Mouse (Mus musculus) limb, embryonic 11.5 days (tissue): ENCODE data around the gene Gm10762. TPM values are rescaled to one million over a fixed set of nuclear protein-coding genes. Genes with fewer than 3 reads are reported as not detected.
"Not testable (repeated sequence)": the region's sequence is repeated elsewhere in the genome, so short reads cannot be mapped to it uniquely, and the experiment has no call there.

Experiments used
- ATAC-seq: fragments of 200-750 bp; cut with Nextera tagmentation; 2 replicates; pipeline ENCODE4 v1.8.0; 2017; ENCODE audit warnings: low read depth; ENCODE audit not compliant: insufficient number of reproducible peaks, low FRiP score, low TSS enrichment
- DNase-seq: peaks from one replicate; pipeline ENCODE4 v3.0.0-alpha.2; 2015; ENCODE audit warnings: low spot score
- H3K27ac ChIP-seq: fragments of 300-500 bp; sonication (generic); replicated peaks from 2 replicates; pipeline ENCODE4 v1.5.1; 2014; ENCODE audit warnings: low read depth, mild to moderate bottlenecking, low read length
- H3K27me3 ChIP-seq: fragments of 300-500 bp; sonication (generic); 2 replicates; pipeline ENCODE4 v1.6.1; 2014; ENCODE audit warnings: mild to moderate bottlenecking, low read length, mixed read lengths; ENCODE audit not compliant: control insufficient read depth, insufficient read depth
- H3K36me3 ChIP-seq: fragments of 300-500 bp; sonication (generic); 2 replicates; pipeline ENCODE4 v1.6.1; 2014; ENCODE audit warnings: mild to moderate bottlenecking, low read length, moderate library complexity, mixed read lengths; ENCODE audit not compliant: control insufficient read depth, insufficient read depth
- H3K4me1 ChIP-seq: fragments of 300-500 bp; sonication (generic); 2 replicates; pipeline ENCODE4 v1.6.1; 2014; ENCODE audit warnings: low read length, mixed read lengths; ENCODE audit not compliant: control insufficient read depth, insufficient read depth
- H3K4me2 ChIP-seq: fragments of 300-500 bp; sonication (generic); 2 replicates; pipeline ENCODE4 v1.6.1; 2014; ENCODE audit warnings: low read depth, mild to moderate bottlenecking, moderate library complexity; ENCODE audit not compliant: severe bottlenecking
- H3K4me3 ChIP-seq: fragments of 300-500 bp; sonication (generic); 2 replicates; pipeline ENCODE4 v1.5.1; 2014; ENCODE audit warnings: low read depth, low read length
- H3K9ac ChIP-seq: fragments of 300-500 bp; sonication (generic); 2 replicates; pipeline ENCODE4 v1.6.1; 2014; ENCODE audit warnings: mild to moderate bottlenecking, low read length
- H3K9me3 ChIP-seq: fragments of 300-500 bp; sonication (generic); 2 replicates; pipeline ENCODE4 v1.6.1; 2016; ENCODE audit warnings: low read length; ENCODE audit not compliant: control insufficient read depth
- WGBS: fragments of 180-500 bp; shearing (Covaris S2); extraction: QIAGEN DNeasy Blood & Tissue Kit; methylation state at CpG from one replicate; pipeline ENCODE4 v1.1.7; 2014; 5-methylcytosine and 5-hydroxymethylcytosine counted together
- polyA plus RNA-seq: library from polyadenylated mRNA; unstranded; fragments of >200 nt; fragmentation: Nextera tagmentation; extraction: Ambion mirVana; gene quantifications from 2 replicates; pipeline ENCODE4 v1.2.1, GENCODE M21; 2014

Gene Gm10762
- polyA plus RNA-seq = 23.4 and 23.7 TPM in 2 replicates

DNA sequence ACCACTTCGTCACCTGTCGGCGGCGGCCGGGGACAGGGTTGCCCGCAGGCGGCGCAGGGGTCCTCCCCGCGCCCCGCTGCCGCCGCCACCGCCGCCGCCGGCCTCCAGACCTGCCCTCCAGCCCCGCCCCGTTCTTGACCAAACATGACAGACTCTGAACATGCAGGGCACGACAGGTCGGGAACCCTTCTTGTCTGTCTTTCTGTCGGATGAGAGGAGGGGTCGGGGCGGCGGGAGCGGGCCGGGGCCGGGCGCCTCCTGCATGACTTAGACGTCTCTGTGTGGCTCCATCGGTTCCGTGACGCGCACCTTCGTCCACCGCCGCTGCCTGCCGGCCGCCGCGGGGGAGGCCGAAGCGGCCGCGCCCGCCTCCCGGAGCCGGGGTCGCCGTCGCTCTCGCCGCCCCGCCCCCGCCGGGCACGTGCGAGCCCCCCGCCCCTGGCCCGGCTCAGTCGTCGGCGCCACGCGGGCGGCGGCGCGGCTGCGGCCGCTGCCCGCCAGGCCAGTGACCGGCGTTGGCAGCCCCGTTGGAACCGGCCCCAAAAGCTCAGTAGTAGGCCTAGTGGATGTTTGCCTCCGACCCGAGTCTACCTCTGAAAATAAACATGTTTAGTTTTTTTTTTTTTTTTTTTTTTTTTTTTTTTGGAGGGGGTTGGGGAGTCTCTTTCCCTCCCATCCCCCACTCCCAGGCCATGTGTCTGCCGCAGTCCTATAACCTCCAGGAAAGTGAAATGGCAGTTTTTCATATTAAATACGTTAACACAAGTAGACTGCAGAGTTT is at the start of gene Gm10762:
Gene Gm10762, minus strand, starts transcription at position 65 of the 781 bp plus-strand sequence.
- ATAC-seq (peak; percentile 80), DNase-seq (peak; percentile 87)
- Histone ChIP-seq H3K36me3 (no peaks in the 10 kb centered on the region), H3K4me3 (peak within 1 kb of the TSS; percentile 84), H3K4me1 (0 out of 2 replicates have a peak, but pooled peaks cover 2% of the 10 kb centered on the region), H3K27ac (peak within 1 kb of the TSS; percentile 100), H3K27me3 (no peaks in the 10 kb centered on the region), H3K9ac (peak within 1 kb of the TSS; percentile 100), H3K4me2 (peak within 1 kb of the TSS; percentile 71), H3K9me3 (no peaks in the 10 kb centered on the region)
- under 1% methylated on average over 72 of the region's 80 CpGs for WGBS

DNA sequence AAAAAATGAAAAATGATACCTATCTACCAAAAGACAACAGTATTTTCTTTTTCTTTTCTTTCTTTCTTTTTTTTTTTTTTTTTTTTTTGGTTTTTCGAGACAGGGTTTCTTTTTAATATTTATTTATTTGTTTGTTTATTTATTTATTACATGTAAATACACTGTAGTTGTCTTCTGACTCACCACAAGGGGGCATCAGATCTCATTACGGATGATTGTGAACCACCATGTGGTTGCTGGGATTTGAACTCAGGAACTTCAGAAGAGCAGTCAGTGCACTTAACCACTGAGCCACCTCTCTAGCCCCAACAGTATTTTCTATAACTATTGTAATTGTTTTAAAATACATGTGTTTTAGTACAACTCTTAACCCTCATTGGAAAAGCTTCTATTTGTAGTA is 41.3 kb upstream of the Gm10762 start:
- not testable (repeated sequence) for DNase-seq, H3K36me3 ChIP-seq, H3K27me3 ChIP-seq, H3K4me2 ChIP-seq, H3K4me3 ChIP-seq, ATAC-seq, H3K9ac ChIP-seq, H3K27ac ChIP-seq, H3K4me1 ChIP-seq, H3K9me3 ChIP-seq
- WGBS = 72% methylated on average over 2 of the region's 2 CpGs

DNA sequence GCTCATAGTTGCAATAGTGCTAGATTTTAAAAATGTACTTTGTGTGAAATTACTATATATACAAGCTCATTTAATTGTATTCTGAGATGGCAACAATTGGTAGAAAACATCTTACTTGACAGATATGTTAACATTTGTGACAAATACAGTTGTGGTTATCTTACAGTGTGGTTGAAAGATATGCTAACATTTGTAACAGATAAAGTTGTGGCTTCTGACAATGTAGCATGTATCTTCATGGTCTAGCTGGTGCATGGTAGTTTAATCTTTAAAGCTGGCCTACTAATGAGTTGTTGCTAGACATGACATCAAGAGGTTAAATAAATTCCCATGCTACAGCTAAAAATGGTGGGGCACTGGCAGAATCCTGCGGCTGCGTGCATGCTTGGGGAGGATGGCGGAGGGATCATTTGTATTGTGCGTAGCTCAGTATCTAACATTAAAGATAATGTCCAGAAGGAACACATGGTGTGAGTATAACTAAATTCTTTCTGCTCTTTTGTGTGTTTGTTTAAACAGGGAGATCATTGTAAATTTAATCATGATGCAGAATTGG is 38.7 kb upstream of the Gm10762 start:
- Histone ChIP-seq H3K27ac (no peak overlapping the region), H3K9ac (no peak overlapping the region), H3K9me3 (no peaks in the 10 kb centered on the region), H3K4me1 (no peaks in the 10 kb centered on the region), H3K27me3 (no peaks in the 10 kb centered on the region), H3K36me3 (no peaks in the 10 kb centered on the region), H3K4me3 (no peak overlapping the region), H3K4me2 (no peak overlapping the region)
- 78% methylated on average over 4 of the region's 4 CpGs for WGBS
- DNase-seq (no peak), ATAC-seq (no peak)

DNA sequence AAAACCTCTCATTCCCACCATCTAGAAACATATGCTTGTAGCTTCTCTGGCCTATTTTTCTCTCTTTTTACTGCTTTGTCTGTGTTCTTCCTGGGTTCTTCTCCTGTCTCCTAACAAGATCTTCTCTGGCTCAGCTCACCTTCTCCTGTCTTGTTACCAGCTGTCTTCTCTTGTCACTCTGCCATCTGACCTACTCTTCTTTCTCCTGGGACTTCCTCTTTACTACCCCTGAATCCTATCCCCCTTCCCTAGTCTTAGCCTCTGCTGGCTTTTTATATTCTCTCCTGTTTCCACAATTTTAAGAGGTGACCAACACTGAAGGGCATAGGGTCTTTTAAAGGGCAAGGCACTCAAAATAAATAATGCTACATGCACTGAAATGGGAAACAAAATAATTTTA is 37.3 kb upstream of the Gm10762 start:
- no peak overlapping the region for H3K27ac ChIP-seq
- ATAC-seq (no peak), DNase-seq (no peak)
- H3K9me3 ChIP-seq = no peaks in the 10 kb centered on the region
- H3K9ac ChIP-seq = no peak overlapping the region
- no peak overlapping the region for H3K4me3 ChIP-seq
- no peak overlapping the region for H3K4me2 ChIP-seq
- H3K4me1 ChIP-seq = no peaks in the 10 kb centered on the region
- no peaks in the 10 kb centered on the region for H3K36me3 ChIP-seq
- no peaks in the 10 kb centered on the region for H3K27me3 ChIP-seq

DNA sequence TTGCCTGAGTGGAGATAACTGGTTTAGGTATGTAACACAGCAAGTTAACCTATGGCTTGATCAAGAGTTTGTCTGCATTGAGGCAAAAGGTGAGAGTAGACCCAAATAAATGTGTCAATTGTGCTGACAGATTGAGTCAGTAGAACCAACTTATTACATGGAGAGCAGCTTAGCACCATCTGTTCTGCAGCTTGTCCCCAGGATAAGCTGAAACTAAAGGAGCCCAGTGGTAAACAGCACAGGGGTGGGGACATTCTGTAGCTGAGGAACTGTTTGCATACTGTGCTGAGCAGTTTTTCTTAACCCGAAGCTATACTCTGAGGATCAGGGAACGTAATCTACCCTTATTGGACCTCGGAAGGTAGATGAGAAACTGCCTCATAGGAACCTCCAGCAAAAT is 17.2 kb upstream of the Gm10762 start:
- Histone ChIP-seq H3K27me3 (no peaks in the 10 kb centered on the region), H3K4me1 (no peaks in the 10 kb centered on the region), H3K9ac (no peak overlapping the region), H3K27ac (no peak overlapping the region), H3K9me3 (no peaks in the 10 kb centered on the region), H3K4me2 (no peak overlapping the region), H3K36me3 (no peaks in the 10 kb centered on the region), H3K4me3 (no peak overlapping the region)
- WGBS = 90% methylated on average over 3 of the region's 3 CpGs
- ATAC-seq (no peak), DNase-seq (no peak)

DNA sequence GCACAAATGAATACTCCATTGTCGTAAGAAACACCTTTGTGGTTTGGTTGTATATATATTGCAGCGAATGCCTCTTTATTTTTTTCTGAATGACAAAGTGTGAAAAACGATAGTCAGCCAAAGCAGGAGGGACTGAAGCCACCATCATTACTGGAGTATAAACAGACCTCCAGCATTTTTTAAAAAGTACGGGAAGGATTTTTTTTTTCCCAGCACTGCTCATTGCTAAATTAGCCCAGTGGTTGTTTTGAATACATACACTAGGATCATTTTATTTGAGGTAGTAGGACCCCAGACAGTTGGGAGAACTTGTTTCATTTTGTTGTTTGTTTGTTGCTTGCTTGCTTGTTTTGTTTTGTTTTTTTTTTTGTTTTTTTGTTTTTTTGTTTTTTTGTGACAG is 8.0 kb upstream of the Gm10762 start:
- ATAC-seq (no peak), DNase-seq (no peak)
- no peaks in the 10 kb centered on the region for H3K4me1 ChIP-seq
- H3K4me2 ChIP-seq = no peak overlapping the region
- no peaks in the 10 kb centered on the region for H3K27me3 ChIP-seq
- H3K36me3 ChIP-seq = no peaks in the 10 kb centered on the region
- no peak overlapping the region for H3K4me3 ChIP-seq
- H3K27ac ChIP-seq = no peak overlapping the region
- H3K9ac ChIP-seq = no peak overlapping the region
- 79% methylated on average over 4 of the region's 4 CpGs for WGBS
- H3K9me3 ChIP-seq = no peaks in the 10 kb centered on the region

DNA sequence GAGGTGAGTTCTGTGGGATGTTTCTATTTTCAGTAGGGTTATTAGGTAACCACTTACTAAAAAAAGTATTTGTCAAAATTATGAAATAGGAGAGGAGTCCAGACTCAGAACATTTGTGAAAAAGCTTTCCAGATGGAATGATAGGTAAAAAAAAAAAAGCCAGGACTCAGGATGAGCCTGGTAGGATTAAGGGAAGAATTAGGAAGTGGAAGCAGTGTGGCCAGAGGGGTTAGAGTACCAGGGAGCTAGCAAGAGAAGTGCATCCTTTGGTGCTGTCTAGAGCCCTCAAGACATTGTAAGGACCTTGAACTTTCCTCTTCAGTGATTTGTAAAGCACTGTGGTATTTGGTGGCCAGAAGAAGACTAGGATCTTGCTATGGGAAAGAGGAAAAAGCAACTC is 4.8 kb upstream of the Gm10762 start:
- Histone ChIP-seq H3K9ac (no peak overlapping the region), H3K9me3 (no peaks in the 10 kb centered on the region), H3K4me2 (no peak overlapping the region), H3K27me3 (no peaks in the 10 kb centered on the region), H3K36me3 (no peaks in the 10 kb centered on the region), H3K4me1 (no peaks in the 10 kb centered on the region), H3K4me3 (no peak overlapping the region), H3K27ac (no peak overlapping the region)
- DNase-seq (no peak), ATAC-seq (no peak)

DNA sequence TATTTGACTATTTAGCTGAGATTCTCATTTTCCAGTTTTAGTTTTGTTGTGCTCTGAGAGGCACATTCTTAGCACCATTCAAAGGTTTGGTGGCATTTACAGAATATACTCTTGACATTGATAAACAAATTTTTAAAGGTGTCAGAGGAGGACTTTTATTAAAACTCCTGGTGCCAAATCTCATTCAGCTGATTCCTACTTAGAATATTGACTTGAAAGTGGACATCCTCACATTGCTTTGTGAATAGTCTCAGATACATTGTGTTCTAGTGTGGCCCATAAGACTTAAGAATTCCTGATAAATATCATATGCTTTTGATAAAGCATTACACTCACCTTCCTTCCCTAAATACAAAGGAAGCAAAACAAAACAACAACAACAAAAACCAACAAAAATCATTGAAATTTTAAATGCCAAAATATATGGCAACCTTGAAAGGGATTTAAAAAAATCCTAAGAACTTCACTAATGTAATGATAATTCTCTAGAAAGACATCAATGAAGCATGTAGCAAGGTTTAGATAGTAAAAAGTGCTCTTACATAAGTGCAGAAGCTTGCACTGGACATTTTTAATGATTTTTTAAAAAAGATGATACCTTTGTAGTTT is 1.1 kb upstream of the Gm10762 start:
- Histone ChIP-seq H3K4me1 (0 out of 2 replicates have a peak, but pooled peaks cover 2% of the 10 kb centered on the region), H3K27me3 (no peaks in the 10 kb centered on the region), H3K9ac (no peak overlapping the region), H3K27ac (no peak overlapping the region; the same call in 1 of the 2 replicates), H3K36me3 (no peaks in the 10 kb centered on the region), H3K9me3 (no peaks in the 10 kb centered on the region), H3K4me3 (peak overlapping the region; percentile 84), H3K4me2 (peak overlapping the region; percentile 71)
- DNase-seq (no peak), ATAC-seq (no peak)
